In genomic region chr15:88247974-88248625, GRCm38 (mm10) we compare ENCODE assay signal across 9 mouse cellular contexts.
DNase-seq lines count a peak whose midpoint lies in the region; ATAC-seq and TF ChIP-seq lines count a peak whose summit lies in the region.
"Had no signal": no experiment of that assay in that cellular context is flagged by ENCODE, and none has a peak within 500 bp of the region (broad histone marks: within the 10 kb centered on the region; RNA-seq: fewer than 3 reads in every experiment).

No protein-coding gene starts in this region.

- no peaks in the 10 kb centered on the region for H3K9me3 ChIP-seq in heart, embryonic 12.5 days (replicated peaks)
- H3K9me3 ChIP-seq in neural tube, embryonic 12.5 days, result no peaks in the 10 kb centered on the region

- H3K27ac ChIP-seq in heart, embryonic 12.5 days (ENCODE audit: poor library complexity, severe bottlenecking), result no peak overlapping the region
- no peak overlapping the region for H3K27ac ChIP-seq in cortical plate, adult 2 months (ENCODE audit: insufficient read depth, low read length)
- H3K27ac ChIP-seq in neural tube, embryonic 12.5 days, result no peak overlapping the region
- no peak overlapping the region for H3K27ac ChIP-seq in thymus, adult 2 months (ENCODE audit: control insufficient read depth, insufficient read depth, low read length)

- peaks cover 50% of the 10 kb centered on the region for H3K27me3 ChIP-seq in heart, embryonic 12.5 days (replicated peaks)
- H3K27me3 ChIP-seq in neural tube, embryonic 12.5 days (replicated peaks), result no peaks in the 10 kb centered on the region; the same call in 1 of the 2 replicates
- no peaks in the 10 kb centered on the region for H3K27me3 ChIP-seq in thymus, adult 2 months (ENCODE audit: control insufficient read depth, insufficient read depth, low read length)
- H3K27me3 ChIP-seq: CH12.LX had no signal

- DNase-seq in heart, adult 18-20 months, result peak; percentile 68 to 90
- DNase-seq in gastrocnemius, postnatal 10 days, result peak; percentile 93
- peak; percentile 67 to 90 for DNase-seq in kidney, adult 8-10 months
- DNase-seq in left cerebral cortex, postnatal 4 days, result peak; percentile 96
- DNase-seq in thymus, adult 2 months, result peak; percentile 20

- H3K4me2 ChIP-seq in heart, embryonic 12.5 days, result no peak overlapping the region
- H3K4me2 ChIP-seq in neural tube, embryonic 12.5 days (replicated peaks), result 0 out of 2 replicates have a peak overlapping the region, but pooled peaks have one; percentile 28

- peak; percentile 90 for TF ChIP-seq CTCF in cortical plate, adult 2 months (IDR thresholded peaks at IDR 0.05; ENCODE audit: extremely low read depth, insufficient read depth, low read length)
- TF ChIP-seq CTCF in thymus, adult 2 months (IDR thresholded peaks at IDR 0.05; ENCODE audit: borderline replicate concordance, control insufficient read depth, extremely low read depth, insufficient read depth, low read length, poor library complexity), result peak; percentile 32; the same call in 1 of the 2 replicates

- no peaks in the 10 kb centered on the region for H3K4me1 ChIP-seq in heart, embryonic 12.5 days (replicated peaks)
- H3K4me1 ChIP-seq in cortical plate, adult 2 months (ENCODE audit: control insufficient read depth, insufficient read depth, low read length), result no peaks in the 10 kb centered on the region
- 0 out of 2 replicates have a peak, but pooled peaks cover 3% of the 10 kb centered on the region for H3K4me1 ChIP-seq in neural tube, embryonic 12.5 days
- no peaks in the 10 kb centered on the region for H3K4me1 ChIP-seq in thymus, adult 2 months (replicated peaks; ENCODE audit: control insufficient read depth, insufficient read depth, low read length)

- H3K9ac ChIP-seq in heart, embryonic 12.5 days, result no peak overlapping the region
- no peak overlapping the region for H3K9ac ChIP-seq in neural tube, embryonic 12.5 days

- 27% methylated on average over 14 of the region's 14 CpGs for WGBS in heart, embryonic 12.5 days
- WGBS in neural tube, embryonic 12.5 days, result 33% methylated on average over 14 of the region's 14 CpGs
- 40% methylated on average over 14 of the region's 14 CpGs for WGBS in thymus, adult 2 months

- no peak for ATAC-seq in heart, embryonic 12.5 days (ENCODE audit: insufficient number of reproducible peaks, low FRiP score)
- no peak; the same call in 1 of the 2 replicates for ATAC-seq in neural tube, embryonic 12.5 days (ENCODE audit: low FRiP score, low read depth)

- H3K4me3 ChIP-seq in heart, embryonic 12.5 days, result no peak overlapping the region
- no peak overlapping the region for H3K4me3 ChIP-seq in cortical plate, adult 2 months (ENCODE audit: insufficient read depth, low read length)
- no peak overlapping the region for H3K4me3 ChIP-seq in neural tube, embryonic 12.5 days
- H3K4me3 ChIP-seq in thymus, adult 2 months (ENCODE audit: control insufficient read depth, insufficient read depth, low read length), result no peak overlapping the region

- intact Hi-C loops in left cerebral cortex, postnatal 4 days (cut with DNase I), result loop anchor here (2.0 kb wide), 2 partner anchors 101 to 623 kb away; no protein-coding TSS in a partner anchor

- no peak for TF ChIP-seq POLR2A in cortical plate, adult 2 months (IDR thresholded peaks at IDR 0.05; ENCODE audit: extremely low read depth, insufficient read depth, low read length)
- no peak for TF ChIP-seq POLR2A in thymus, adult 2 months (IDR thresholded peaks at IDR 0.05; ENCODE audit: control insufficient read depth, extremely low read depth, insufficient read depth, low read length, poor library complexity)

- H3K36me3 ChIP-seq in heart, embryonic 12.5 days, result no peaks in the 10 kb centered on the region
- H3K36me3 ChIP-seq in neural tube, embryonic 12.5 days, result no peaks in the 10 kb centered on the region
- H3K36me3 ChIP-seq in thymus, adult 2 months (ENCODE audit: control insufficient read depth, insufficient read depth, low read length), result no peaks in the 10 kb centered on the region

Comparison
In these comparisons a context has a peak if more than half of its experiments do, and no peak if none do; other contexts are left out.
1. DNase-seq: peak in every context shown above with its lines; median percentile 96 in left cerebral cortex, postnatal 4 days; 93 in gastrocnemius, postnatal 10 days; 79 in heart, adult 18-20 months; 78 in kidney, adult 8-10 months; 20 in thymus, adult 2 months.